Mouse (Mus musculus): ENCODE data around the gene Atf7ip. TPM values are rescaled to one million over a fixed set of nuclear protein-coding genes. Genes with fewer than 3 reads are reported as not detected.

Gene Atf7ip
- polyA plus RNA-seq, 1 experiment: 110 TPM

GRCm38 (mm10) chr6:136590739-136591138, 84.8 kb downstream of the Atf7ip start:
- Histone ChIP-seq H3K4me3 (ENCODE audit: low read depth, low read length) (no peak overlapping the region), H3K9ac (ENCODE audit: low read depth, poor library complexity, severe bottlenecking) (no peak overlapping the region), H3K36me3 (ENCODE audit: control insufficient read depth, insufficient read depth, low read length, poor library complexity, severe bottlenecking) (peaks cover 53% of the 10 kb centered on the region), H3K27ac (ENCODE audit: insufficient read depth, low read length) (no peak overlapping the region), H3K4me1 (ENCODE audit: control insufficient read depth, insufficient read depth, low read length) (no peaks in the 10 kb centered on the region), H3K27me3 (ENCODE audit: control insufficient read depth, insufficient read depth, low read length, poor library complexity, severe bottlenecking) (no peaks in the 10 kb centered on the region), H3K9me3 (replicated peaks; ENCODE audit: control insufficient read depth, insufficient read depth, low read length, poor library complexity, severe bottlenecking) (no peaks in the 10 kb centered on the region)
- no peak for TF ChIP-seq POLR2A (IDR thresholded peaks at IDR 0.05; ENCODE audit: insufficient read depth, low read length)
- TF ChIP-seq EP300 (IDR thresholded peaks at IDR 0.05; ENCODE audit: insufficient read depth, low read depth, low read length): no peak
- no peak for TF ChIP-seq CTCF (IDR thresholded peaks at IDR 0.05; ENCODE audit: low read depth, low read length)

GRCm38 (mm10) chr6:136594541-136594940, 88.6 kb downstream of the Atf7ip start:
- H3K9ac ChIP-seq (ENCODE audit: low read depth, poor library complexity, severe bottlenecking): no peak overlapping the region
- no peaks in the 10 kb centered on the region for H3K9me3 ChIP-seq (replicated peaks; ENCODE audit: control insufficient read depth, insufficient read depth, low read length, poor library complexity, severe bottlenecking)
- TF ChIP-seq POLR2A (IDR thresholded peaks at IDR 0.05; ENCODE audit: insufficient read depth, low read length): no peak
- no peak for TF ChIP-seq EP300 (IDR thresholded peaks at IDR 0.05; ENCODE audit: insufficient read depth, low read depth, low read length)
- no peak for TF ChIP-seq CTCF (IDR thresholded peaks at IDR 0.05; ENCODE audit: low read depth, low read length)
- no peak overlapping the region for H3K4me3 ChIP-seq (ENCODE audit: low read depth, low read length)
- H3K27ac ChIP-seq (ENCODE audit: insufficient read depth, low read length): no peak overlapping the region
- H3K36me3 ChIP-seq (ENCODE audit: control insufficient read depth, insufficient read depth, low read length, poor library complexity, severe bottlenecking): peaks cover 43% of the 10 kb centered on the region
- H3K4me1 ChIP-seq (ENCODE audit: control insufficient read depth, insufficient read depth, low read length): no peaks in the 10 kb centered on the region
- H3K27me3 ChIP-seq (ENCODE audit: control insufficient read depth, insufficient read depth, low read length, poor library complexity, severe bottlenecking): no peaks in the 10 kb centered on the region

GRCm38 (mm10) chr6:136602601-136603000, 96.6 kb downstream of the Atf7ip start:
- H3K4me1 ChIP-seq (ENCODE audit: control insufficient read depth, insufficient read depth, low read length): no peaks in the 10 kb centered on the region
- H3K27ac ChIP-seq (ENCODE audit: insufficient read depth, low read length): no peak overlapping the region
- no peaks in the 10 kb centered on the region for H3K9me3 ChIP-seq (replicated peaks; ENCODE audit: control insufficient read depth, insufficient read depth, low read length, poor library complexity, severe bottlenecking)
- no peak for TF ChIP-seq POLR2A (IDR thresholded peaks at IDR 0.05; ENCODE audit: insufficient read depth, low read length)
- no peak for TF ChIP-seq EP300 (IDR thresholded peaks at IDR 0.05; ENCODE audit: insufficient read depth, low read depth, low read length)
- TF ChIP-seq CTCF (IDR thresholded peaks at IDR 0.05; ENCODE audit: low read depth, low read length): no peak
- no peak overlapping the region for H3K4me3 ChIP-seq (ENCODE audit: low read depth, low read length)
- H3K27me3 ChIP-seq (ENCODE audit: control insufficient read depth, insufficient read depth, low read length, poor library complexity, severe bottlenecking): no peaks in the 10 kb centered on the region
- no peak overlapping the region for H3K9ac ChIP-seq (ENCODE audit: low read depth, poor library complexity, severe bottlenecking)
- peaks cover 60% of the 10 kb centered on the region for H3K36me3 ChIP-seq (ENCODE audit: control insufficient read depth, insufficient read depth, low read length, poor library complexity, severe bottlenecking)

GRCm38 (mm10) chr6:136611351-136612215, 105.6 kb downstream of the Atf7ip start:
- peaks cover 5% of the 10 kb centered on the region; the same call in 1 of the 2 replicates for H3K36me3 ChIP-seq (ENCODE audit: control insufficient read depth, insufficient read depth, low read length, poor library complexity, severe bottlenecking)
- H3K4me3 ChIP-seq (ENCODE audit: low read depth, low read length): no peak overlapping the region

GRCm38 (mm10) chr6:136612312-136612711, 106.3 kb downstream of the Atf7ip start:
- TF ChIP-seq CTCF (IDR thresholded peaks at IDR 0.05; ENCODE audit: low read depth, low read length) (no peak), EP300 (IDR thresholded peaks at IDR 0.05; ENCODE audit: insufficient read depth, low read depth, low read length) (no peak), POLR2A (IDR thresholded peaks at IDR 0.05; ENCODE audit: insufficient read depth, low read length) (no peak)
- Histone ChIP-seq H3K4me3 (ENCODE audit: low read depth, low read length) (no peak overlapping the region), H3K27me3 (ENCODE audit: control insufficient read depth, insufficient read depth, low read length, poor library complexity, severe bottlenecking) (no peaks in the 10 kb centered on the region), H3K9ac (ENCODE audit: low read depth, poor library complexity, severe bottlenecking) (no peak overlapping the region), H3K27ac (ENCODE audit: insufficient read depth, low read length) (no peak overlapping the region), H3K36me3 (ENCODE audit: control insufficient read depth, insufficient read depth, low read length, poor library complexity, severe bottlenecking) (peaks cover 2% of the 10 kb centered on the region; the same call in 1 of the 2 replicates), H3K9me3 (replicated peaks; ENCODE audit: control insufficient read depth, insufficient read depth, low read length, poor library complexity, severe bottlenecking) (no peaks in the 10 kb centered on the region), H3K4me1 (ENCODE audit: control insufficient read depth, insufficient read depth, low read length) (no peaks in the 10 kb centered on the region)

More at GRCm38 (mm10) chr6:136611351-136612215, 105.6 kb downstream of the Atf7ip start:
- Histone ChIP-seq H3K9me3 (replicated peaks; ENCODE audit: control insufficient read depth, insufficient read depth, low read length, poor library complexity, severe bottlenecking) (no peaks in the 10 kb centered on the region), H3K4me1 (ENCODE audit: control insufficient read depth, insufficient read depth, low read length) (no peaks in the 10 kb centered on the region), H3K27ac (ENCODE audit: insufficient read depth, low read length) (no peak overlapping the region), H3K27me3 (ENCODE audit: control insufficient read depth, insufficient read depth, low read length, poor library complexity, severe bottlenecking) (no peaks in the 10 kb centered on the region), H3K9ac (ENCODE audit: low read depth, poor library complexity, severe bottlenecking) (no peak overlapping the region)
- TF ChIP-seq POLR2A (IDR thresholded peaks at IDR 0.05; ENCODE audit: insufficient read depth, low read length) (no peak), CTCF (IDR thresholded peaks at IDR 0.05; ENCODE audit: low read depth, low read length) (no peak), EP300 (IDR thresholded peaks at IDR 0.05; ENCODE audit: insufficient read depth, low read depth, low read length) (no peak)

GRCm38 (mm10) chr6:136614156-136614555, 108.2 kb downstream of the Atf7ip start:
- no peak overlapping the region for H3K9ac ChIP-seq (ENCODE audit: low read depth, poor library complexity, severe bottlenecking)
- no peaks in the 10 kb centered on the region for H3K27me3 ChIP-seq (ENCODE audit: control insufficient read depth, insufficient read depth, low read length, poor library complexity, severe bottlenecking)
- no peak overlapping the region for H3K4me3 ChIP-seq (ENCODE audit: low read depth, low read length)
- no peak overlapping the region for H3K27ac ChIP-seq (ENCODE audit: insufficient read depth, low read length)
- no peaks in the 10 kb centered on the region for H3K36me3 ChIP-seq (ENCODE audit: control insufficient read depth, insufficient read depth, low read length, poor library complexity, severe bottlenecking)
- no peaks in the 10 kb centered on the region for H3K4me1 ChIP-seq (ENCODE audit: control insufficient read depth, insufficient read depth, low read length)
- TF ChIP-seq EP300 (IDR thresholded peaks at IDR 0.05; ENCODE audit: insufficient read depth, low read depth, low read length): no peak
- TF ChIP-seq POLR2A (IDR thresholded peaks at IDR 0.05; ENCODE audit: insufficient read depth, low read length): no peak
- no peak for TF ChIP-seq CTCF (IDR thresholded peaks at IDR 0.05; ENCODE audit: low read depth, low read length)
- no peaks in the 10 kb centered on the region for H3K9me3 ChIP-seq (replicated peaks; ENCODE audit: control insufficient read depth, insufficient read depth, low read length, poor library complexity, severe bottlenecking)
